Mouse (Mus musculus): ENCODE results near the gene Tmem252.

DNA sequence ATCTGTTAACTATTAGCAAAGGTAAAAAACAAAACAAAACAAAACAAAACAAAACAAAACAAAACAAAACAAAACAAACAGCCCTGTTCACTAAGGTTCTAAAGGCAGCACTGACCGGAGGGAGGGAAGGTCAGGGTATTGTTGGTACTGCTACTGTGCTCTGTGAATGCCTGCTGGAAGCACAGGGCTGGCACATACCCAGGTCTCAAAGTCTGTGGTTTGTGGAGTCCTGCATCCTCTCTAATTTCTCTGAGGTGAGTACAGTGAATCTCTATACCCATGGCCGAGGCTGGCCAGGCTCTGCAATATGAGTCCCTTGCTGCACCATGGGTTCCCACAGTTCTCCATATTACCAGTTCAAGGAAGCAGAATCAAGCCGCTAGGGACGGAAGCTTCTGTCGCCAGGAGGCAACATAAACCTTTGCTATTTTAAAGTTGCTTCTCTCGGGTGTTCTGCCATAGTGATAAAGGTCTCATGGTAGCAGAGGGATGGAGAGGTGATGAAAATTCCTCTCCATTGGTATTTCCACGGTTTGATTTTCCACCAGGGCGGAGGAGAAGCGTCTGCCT is 20.5 kb upstream of the Tmem252 start:
- TF ChIP-seq CTCF (IDR thresholded peaks at IDR 0.05) (peak; percentile 55), EP300 (IDR thresholded peaks at IDR 0.05; ENCODE audit: insufficient read depth, low read depth, low read length) (no peak), POLR2A (IDR thresholded peaks at IDR 0.05; ENCODE audit: insufficient read depth, low read depth, low read length) (no peak)

All from heart, adult 2 months (tissue).